Mouse (Mus musculus): Measurements from ENCODE around the gene Rerg. TPM values are rescaled to one million over a fixed set of nuclear protein-coding genes. Genes with fewer than 3 reads are reported as not detected.

The Rerg gene
- total RNA-seq (2017): not detected in 2 replicates

DNA sequence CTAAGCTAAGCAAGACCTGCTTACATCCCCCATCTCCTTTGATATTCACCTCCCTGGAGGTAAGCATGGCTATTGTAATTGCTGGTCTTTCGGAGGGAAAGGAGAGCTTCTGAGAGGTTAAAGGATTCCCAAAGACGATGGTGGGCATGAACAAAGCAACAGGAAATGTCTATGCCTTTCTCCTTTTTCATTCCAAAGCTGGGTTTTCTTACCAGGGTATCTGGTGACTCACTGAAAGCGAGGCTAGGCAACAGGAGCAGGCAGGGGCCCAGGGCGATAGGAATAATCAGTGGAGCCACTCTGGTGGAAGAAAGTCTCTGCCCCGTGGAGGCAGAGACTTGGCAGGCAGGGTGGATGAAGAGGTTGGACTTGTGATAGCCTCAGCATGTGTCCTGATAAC, at the start of gene Rerg:
TSS of gene Rerg (minus strand) at position 272 of the 400 bp plus-strand sequence.
- ATAC-seq (replicated peaks; ENCODE audit: low read depth, poor library complexity, severe bottlenecking): no peak

DNA sequence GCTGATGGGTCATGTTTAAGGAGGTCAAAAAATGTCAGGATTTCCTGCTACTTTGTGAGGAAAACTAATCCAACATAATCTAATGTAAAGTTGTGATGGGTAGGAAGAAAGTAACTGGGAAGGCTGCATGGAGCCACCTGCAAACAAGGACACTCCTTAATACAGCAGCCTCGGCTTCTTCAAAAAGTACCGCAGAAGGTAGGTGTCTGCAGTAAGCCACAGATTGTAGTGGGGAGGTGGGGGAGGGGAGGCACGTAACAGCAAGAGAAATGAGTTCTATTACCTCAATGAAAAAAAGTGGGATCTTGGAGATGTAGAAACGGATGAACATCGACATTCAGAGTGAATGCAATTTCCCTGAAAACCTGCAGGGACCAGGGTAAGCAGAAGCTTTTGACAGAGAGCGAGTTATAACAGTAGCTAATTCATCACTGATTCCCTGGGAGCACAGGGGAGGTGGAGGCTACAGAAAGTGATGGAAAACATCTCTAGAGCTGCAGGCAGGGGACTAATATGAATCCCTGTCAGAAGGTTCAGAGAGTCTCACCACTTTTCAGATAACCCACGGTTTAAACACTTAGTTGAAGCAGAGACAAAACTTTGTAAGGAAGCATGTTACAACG, 47.7 kb upstream of the Rerg start:
- no peak for ATAC-seq (replicated peaks; ENCODE audit: low read depth, poor library complexity, severe bottlenecking)

- no peak for ATAC-seq (replicated peaks; ENCODE audit: low read depth, poor library complexity, severe bottlenecking)
These were observed 41.1 kb upstream of the Rerg start for GRCm38 (mm10) chr6:137211441-137211840.

DNA sequence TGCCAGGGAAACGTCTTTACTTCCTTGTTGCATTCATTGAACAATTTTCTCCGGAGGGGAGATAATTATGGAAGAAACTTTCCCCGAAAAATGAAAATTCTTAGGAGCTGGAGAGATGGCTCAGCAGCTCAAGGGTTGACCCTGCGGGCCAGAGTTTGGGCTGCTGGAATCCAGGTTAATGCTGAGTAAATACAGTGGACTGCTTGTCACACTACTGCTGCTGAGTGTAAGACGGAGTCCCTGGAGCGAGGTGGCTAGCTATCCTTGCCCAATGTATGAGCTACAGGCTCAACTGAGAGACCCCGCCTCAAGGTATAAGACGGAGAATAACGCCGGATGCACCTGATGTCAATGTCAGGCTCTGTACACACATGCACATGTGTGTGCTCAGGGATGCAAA, 40.7 kb upstream of the Rerg start:
- no peak for ATAC-seq (replicated peaks; ENCODE audit: low read depth, poor library complexity, severe bottlenecking)

GRCm38 (mm10) chr6:137209992-137210391, 39.7 kb upstream of the Rerg start:
- ATAC-seq (replicated peaks; ENCODE audit: low read depth, poor library complexity, severe bottlenecking): no peak

- no peak for ATAC-seq (replicated peaks; ENCODE audit: low read depth, poor library complexity, severe bottlenecking)
These were observed 36.8 kb upstream of the Rerg start for GRCm38 (mm10) chr6:137207126-137207525.

- ATAC-seq (replicated peaks; ENCODE audit: low read depth, poor library complexity, severe bottlenecking): peak; percentile 97
These were observed 35.5 kb upstream of the Rerg start for GRCm38 (mm10) chr6:137205662-137206400.

- no peak for ATAC-seq (replicated peaks; ENCODE audit: low read depth, poor library complexity, severe bottlenecking)
These were observed 32.4 kb upstream of the Rerg start for GRCm38 (mm10) chr6:137202661-137203060.

GRCm38 (mm10) chr6:137201578-137201977, 31.3 kb upstream of the Rerg start:
- no peak for ATAC-seq (replicated peaks; ENCODE audit: low read depth, poor library complexity, severe bottlenecking)

- ATAC-seq (replicated peaks; ENCODE audit: low read depth, poor library complexity, severe bottlenecking): no peak
These were observed 30.9 kb upstream of the Rerg start for GRCm38 (mm10) chr6:137201166-137201565.

- ATAC-seq (replicated peaks; ENCODE audit: low read depth, poor library complexity, severe bottlenecking): peak; percentile 75
These were observed 21.8 kb upstream of the Rerg start for GRCm38 (mm10) chr6:137192063-137192462.

GRCm38 (mm10) chr6:137191026-137191425, 20.7 kb upstream of the Rerg start:
- ATAC-seq (replicated peaks; ENCODE audit: low read depth, poor library complexity, severe bottlenecking): no peak

- ATAC-seq (replicated peaks; ENCODE audit: low read depth, poor library complexity, severe bottlenecking): no peak
These were observed 20.3 kb upstream of the Rerg start for GRCm38 (mm10) chr6:137190577-137190976.

DNA sequence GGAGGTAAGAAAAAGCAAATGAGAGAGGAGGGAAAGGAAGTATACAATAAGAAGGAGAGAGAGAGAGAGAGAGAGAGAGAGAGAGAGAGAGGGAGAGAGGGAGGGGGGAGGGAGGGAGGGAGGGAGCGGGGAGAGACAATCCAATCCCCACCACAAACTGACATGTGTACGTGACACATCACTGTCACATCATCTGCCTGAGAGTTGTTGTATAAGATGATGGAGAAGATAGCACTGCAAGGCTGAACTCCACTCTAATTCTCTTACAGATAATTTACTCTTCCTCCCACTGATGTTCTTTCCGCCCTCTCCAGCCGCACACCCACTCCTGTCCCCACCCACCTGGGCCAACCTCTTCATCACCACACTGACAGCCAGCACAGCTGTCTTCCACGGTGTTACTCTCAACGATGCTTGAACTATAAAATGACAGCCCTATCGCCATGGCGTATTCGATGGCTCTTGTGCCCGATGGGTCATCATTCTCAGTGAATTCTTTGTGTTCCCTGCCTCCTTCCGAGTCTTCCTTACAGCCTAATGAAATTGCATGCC, 18.2 kb upstream of the Rerg start:
- no peak for ATAC-seq (replicated peaks; ENCODE audit: low read depth, poor library complexity, severe bottlenecking)

DNA sequence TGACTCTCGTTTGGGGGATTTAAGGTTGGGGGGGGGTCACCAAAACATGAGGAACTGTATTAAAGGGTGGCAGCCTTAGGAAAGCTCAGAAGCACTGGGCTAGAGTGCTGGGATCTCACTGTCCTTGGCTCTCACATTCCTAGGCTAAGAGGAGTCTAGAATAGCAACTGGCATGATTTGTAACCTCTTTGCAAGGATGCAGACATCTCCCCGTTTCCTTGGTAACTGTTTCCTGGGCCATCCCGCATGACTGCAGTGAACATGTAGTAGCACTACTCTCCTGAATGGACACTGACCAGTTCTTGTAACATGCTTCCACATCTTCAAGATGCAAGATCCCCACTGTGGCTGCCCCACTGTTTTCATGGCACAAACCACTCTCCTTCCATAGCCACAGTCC, 17.1 kb upstream of the Rerg start:
- no peak for ATAC-seq (replicated peaks; ENCODE audit: low read depth, poor library complexity, severe bottlenecking)

GRCm38 (mm10) chr6:137180636-137181035, 10.3 kb upstream of the Rerg start:
- no peak for ATAC-seq (replicated peaks; ENCODE audit: low read depth, poor library complexity, severe bottlenecking)

GRCm38 (mm10) chr6:137180115-137180514, 9.8 kb upstream of the Rerg start:
- ATAC-seq (replicated peaks; ENCODE audit: low read depth, poor library complexity, severe bottlenecking): no peak

DNA sequence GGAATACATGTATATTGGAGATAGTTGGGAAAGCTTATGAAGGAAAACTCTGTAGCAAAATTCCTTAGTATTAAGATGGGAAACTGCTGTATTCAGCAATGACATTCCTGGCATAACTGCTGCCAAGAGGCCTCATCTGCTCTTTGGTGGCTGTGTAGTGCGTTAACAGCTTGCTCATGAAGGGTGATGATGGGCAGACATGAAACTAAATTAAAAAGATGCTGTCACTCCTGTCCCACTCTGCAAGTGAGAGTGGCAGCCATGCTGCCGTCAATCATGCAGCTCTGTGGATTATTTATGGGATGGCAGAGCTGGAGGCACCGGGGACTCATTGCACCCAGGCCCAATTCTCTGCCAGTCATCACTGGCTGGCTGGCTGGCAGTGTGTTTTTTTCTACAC, 8.7 kb upstream of the Rerg start:
- ATAC-seq (replicated peaks; ENCODE audit: low read depth, poor library complexity, severe bottlenecking): no peak

DNA sequence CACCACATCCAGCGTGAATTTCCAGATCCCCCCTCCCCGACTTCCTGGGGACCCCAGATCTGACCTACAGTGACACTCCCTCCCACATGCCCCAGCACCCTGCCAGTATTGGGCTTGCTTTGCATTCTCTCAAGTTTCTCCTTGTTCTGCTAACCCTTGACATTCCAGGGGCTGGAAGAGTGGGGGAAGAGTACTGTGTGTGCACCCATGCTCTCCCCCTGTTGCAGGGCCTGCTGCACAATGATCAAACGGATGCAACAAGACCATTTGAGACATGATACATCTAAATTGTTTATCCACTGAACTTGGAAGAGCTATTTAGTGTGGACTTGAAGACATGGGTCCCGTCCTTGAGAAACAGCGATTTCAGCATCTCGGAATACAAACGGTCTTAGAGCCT, 349 bp upstream of the Rerg start:
- ATAC-seq (replicated peaks; ENCODE audit: low read depth, poor library complexity, severe bottlenecking): no peak

DNA sequence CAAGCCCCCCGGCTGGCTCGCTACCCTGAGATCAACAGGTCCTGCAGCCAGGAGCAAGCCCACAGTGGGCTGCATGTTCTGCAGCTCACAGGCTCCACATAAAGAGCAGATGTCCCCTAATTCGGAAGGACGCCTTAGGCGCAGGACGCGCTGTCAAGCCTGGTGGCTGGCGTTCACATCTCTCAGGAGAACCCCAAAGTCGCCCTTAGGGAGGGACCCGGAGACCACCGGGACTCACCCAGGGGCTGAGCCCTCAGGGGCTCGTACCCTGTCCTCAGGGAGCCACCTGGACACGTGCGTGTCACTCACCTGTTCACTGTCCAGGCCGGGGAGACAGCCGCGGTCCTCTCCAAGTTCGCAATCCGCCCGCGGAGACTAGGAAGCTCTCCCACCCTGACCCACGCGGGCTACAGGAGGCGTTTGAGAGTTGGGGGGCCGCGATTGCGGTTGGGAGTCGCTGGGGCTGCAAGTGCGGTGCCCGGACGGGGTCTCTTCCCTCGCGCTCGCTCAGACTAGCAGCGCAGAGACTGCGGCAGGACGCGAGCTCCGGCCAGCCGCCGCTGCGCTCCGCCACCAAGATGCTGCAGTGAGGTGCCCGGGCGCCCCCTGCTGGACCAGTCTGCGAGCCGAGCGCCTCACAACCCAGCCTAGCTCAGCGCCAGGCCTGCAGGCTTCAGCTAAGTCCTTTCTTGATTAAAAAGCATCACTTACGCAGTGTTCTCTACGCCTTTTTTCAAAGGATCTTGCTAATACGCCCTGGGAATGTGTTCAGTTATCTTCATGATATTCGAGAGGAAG, 927 bp downstream of the Rerg start:
- peak; percentile 97 for ATAC-seq (replicated peaks; ENCODE audit: low read depth, poor library complexity, severe bottlenecking)

DNA sequence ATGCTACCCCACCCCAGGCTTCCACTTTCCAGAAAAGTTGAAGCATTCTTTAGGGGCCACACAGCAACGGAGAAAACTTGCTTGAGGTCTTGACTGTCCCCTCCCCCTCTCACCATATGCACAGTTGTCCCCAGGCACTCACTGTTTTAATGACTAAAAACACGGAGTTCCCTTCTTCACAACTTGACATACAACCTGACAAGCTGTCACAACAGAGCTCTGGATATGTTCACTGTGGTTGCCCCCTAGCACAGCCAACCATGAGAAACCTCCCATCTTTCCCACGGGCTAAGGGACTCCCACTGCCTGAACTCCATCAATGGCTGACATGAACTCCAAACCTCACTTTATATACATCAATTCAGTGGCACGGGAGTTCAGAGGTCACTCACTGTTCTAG, 3.5 kb downstream of the Rerg start:
- no peak for ATAC-seq (replicated peaks; ENCODE audit: low read depth, poor library complexity, severe bottlenecking)

Data from common myeloid progenitor, adult 5-6 weeks (primary cell).